Mouse (Mus musculus) gastrocnemius, adult 18-20 months (tissue): Measurements from ENCODE around the gene 4930562C15Rik. TPM values are rescaled to one million over a fixed set of nuclear protein-coding genes. Genes with fewer than 3 reads are reported as not detected.
"Not testable (repeated sequence)": the region's sequence is repeated elsewhere in the genome, so short reads cannot be mapped to it uniquely, and the experiment has no call there.

Source experiments
- DNase-seq: peaks from one replicate; pipeline ENCODE4 v3.0.0; 2021; ENCODE audit warnings: low spot score
- long read RNA-seq, 2 experiments: library from polyadenylated mRNA; stranded (forward); transcript quantifications; one replicate each; pipeline ENCODE4 v2.0.0; 2021
- total RNA-seq, 2 experiments: library from RNA; stranded (reverse); gene quantifications; 2 replicates each; pipeline ENCODE4 v1.2.3; 2021

Gene 4930562C15Rik
- total RNA-seq, result not detected
- long read RNA-seq, experiment 1, result 0 reads
- long read RNA-seq, experiment 2, result 0 reads

DNA sequence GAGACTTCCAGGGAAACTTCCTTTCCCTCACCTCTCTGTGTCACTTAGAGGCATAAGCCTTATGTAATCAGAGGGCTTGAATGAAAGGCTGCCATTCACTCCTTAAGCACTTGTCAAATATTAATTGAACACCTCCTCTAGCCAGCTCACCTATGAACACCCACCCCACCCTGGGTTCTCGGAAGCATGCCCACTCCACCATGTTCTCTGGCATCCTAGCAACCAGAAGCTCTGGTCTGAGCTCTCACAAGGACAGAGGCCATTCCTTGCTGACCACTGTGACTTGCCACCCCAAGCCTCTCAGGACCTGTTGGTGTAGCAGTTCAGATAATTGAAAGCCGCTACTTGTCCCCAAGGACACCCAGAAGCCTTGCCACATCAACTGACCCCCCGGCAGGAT is at the start of gene 4930562C15Rik:
4930562C15Rik (plus strand) TSS at position 226 of the 400 bp plus-strand sequence.
- DNase-seq, result no peak

DNA sequence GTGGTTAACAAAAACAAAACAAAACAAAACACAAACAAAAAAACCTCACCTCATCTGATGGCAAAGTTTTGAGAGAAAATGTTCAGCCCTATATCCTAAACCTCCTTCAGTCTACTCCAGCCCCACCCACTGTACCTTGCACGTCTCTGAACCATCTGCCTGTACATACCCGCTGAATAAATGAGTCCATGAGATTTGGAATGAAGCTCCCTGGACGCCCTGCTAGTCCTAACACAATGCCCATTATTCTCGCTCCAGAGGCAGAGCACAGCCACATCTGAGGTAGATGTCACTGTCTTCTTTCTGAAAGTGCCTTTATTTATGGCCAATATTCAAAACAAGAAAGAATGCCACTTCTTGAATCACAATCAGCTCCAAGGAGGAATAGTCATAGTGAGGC is 49.5 kb upstream of the 4930562C15Rik start:
- no peak for DNase-seq

DNA sequence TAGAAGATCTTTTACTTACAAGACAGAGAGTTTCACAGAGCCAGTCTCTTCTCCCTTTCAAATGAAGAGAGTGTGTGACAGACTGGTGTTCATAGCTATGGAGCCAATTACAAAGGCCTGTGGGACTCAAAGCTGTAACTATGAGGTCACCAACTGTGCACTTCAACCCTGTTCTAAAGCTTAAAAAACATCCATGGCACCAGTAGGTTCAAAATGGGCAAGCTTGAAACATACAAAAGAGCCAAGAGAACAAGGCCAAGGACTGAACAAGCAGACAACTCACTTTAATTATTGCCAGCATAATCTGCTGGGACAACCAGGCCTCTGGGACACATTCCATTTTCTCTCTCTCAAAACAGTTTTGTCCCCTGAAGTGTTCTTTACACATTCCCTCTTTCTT is 47.0 kb upstream of the 4930562C15Rik start:
- DNase-seq, result no peak

DNA sequence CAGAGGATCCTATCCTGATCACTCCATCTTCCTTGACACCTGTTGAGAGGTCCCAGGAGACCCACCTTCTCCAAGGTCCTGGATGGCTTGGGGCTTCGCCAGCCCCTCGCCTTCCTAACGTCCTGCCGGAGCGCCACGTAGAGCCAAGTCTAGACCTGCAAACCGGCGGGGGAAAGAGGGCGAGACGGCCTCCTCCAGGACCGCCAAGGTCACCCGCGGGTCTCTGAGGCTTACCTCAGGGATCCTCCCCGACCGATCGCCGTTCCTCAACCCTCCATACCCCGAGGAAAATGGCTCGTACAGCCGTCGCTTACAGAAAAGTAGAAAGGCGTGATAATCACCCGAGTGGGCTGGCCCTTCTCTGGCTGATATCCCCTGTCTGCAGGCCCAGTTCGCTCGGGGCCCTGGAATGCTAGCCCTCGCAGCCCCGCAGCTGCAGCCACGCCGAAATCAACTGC is 45.9 kb upstream of the 4930562C15Rik start:
- peak; percentile 22 for DNase-seq

DNA sequence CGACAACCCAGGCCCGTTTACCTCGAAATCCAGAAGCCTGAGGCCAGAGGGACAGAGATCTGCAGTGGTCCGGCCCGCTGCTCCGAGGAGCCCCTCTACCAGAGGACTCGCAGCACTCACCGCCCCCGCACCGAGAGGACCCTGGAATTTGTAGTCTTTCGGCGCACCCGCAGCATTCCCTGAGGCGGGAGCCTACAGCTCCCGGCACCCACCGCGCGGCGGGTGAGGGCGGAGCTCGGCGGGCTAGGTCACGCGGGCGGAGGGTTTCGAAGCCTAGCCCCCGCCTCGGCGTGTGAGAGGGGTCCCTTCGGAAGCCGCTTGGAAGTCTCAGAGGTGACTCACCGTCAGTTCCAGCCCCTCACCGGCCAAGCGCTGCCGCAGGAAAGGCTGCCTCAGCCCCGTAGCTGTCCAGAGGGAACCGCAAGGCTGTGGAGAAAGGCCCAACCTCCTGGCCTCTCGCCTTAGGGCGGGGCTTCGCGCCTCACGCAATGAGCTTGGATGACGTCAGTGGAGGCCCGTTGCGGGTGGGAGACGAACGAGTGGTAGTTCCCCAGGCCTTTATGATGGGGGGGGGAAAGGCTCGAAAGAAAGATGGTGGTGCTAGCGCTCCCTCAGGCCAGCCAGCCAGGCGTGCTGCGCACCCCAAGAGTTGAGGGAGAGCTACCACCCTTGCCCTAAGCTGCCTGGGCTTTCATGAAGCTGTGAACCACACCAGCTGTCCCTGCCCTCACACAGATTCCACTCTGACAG is 45.2 kb upstream of the 4930562C15Rik start, which contains the start of gene Cdip1:
Cdip1 (minus strand) TSS at position 483 of the 750 bp plus-strand sequence.
- peak; percentile 95 for DNase-seq

DNA sequence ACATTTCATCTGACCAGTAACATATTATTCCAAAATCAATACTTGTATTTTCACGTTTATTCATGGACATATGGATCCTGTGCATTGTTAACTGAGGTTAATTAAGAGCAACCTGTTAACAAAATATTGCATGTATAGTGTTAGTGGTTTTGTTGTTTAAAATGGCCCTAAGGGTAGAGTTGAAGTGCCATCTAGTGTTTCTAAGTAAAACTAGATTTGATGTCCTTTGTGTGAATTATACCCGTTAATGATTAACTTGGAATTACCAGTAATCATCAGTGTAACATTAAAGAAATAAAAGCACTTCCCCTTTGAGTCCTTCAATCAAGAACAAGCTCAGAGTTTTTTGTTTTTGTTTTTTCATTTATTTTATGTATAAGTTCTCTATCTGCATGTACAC is 43.9 kb upstream of the 4930562C15Rik start:
- DNase-seq, result no peak

DNA sequence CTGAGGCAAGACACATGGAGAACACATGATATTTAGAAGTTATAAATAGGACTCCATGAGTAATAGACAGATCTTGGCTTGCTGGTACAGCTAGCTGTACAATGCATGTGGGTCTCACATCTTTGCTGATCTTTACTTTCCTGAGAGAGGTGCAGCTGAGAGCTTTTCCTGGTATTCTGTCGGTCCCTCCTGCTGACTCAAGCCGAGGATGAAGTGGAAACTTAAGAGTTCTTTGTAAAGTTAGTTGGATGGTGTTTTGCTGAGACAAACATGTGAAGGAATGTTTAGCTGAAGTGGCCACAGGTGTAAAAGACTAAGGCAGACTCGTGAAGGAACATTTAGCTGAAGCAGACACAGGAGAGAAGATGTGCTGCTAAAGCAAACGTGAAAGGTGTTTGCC is 38.6 kb upstream of the 4930562C15Rik start:
- DNase-seq, result no peak

DNA sequence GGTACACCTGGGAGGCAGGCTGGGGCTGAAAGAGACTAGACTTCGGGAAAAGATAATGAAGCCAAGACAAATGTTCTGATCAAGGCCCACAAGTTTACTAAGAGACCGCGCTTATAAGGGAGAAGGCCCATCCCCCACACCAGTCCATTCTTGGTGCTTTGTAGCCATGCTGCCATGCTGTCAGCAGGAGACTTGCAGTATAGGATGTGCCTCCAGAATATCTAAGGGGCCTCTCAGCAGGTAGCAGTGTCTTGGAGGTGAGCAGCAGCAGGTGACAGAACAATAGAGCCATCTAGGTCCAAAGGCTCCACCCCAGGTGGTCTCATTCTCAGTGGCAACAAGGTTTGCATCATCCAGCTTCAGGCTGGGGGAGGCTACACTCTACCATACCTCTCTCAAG is 16.9 kb upstream of the 4930562C15Rik start:
- no peak for DNase-seq

DNA sequence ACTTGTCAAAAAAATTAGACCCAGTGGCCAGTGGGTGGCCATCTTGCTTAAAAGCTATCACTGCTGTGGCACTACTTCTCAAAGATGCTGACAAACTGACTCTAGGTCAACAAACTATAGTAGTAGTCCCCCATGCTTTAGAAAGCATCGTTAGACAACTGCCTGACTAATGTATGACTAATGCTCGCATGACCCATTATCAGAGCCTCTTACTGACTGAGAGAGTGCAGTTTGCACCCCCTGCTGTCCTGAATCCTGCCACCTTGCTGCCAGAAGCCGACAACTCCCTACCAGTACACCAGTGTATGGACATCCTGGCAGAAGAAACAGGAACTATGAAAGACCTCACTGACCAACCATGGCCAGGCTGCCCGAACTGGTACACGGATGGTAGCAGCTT is 10.8 kb upstream of the 4930562C15Rik start:
- DNase-seq, result not testable (repeated sequence)

DNA sequence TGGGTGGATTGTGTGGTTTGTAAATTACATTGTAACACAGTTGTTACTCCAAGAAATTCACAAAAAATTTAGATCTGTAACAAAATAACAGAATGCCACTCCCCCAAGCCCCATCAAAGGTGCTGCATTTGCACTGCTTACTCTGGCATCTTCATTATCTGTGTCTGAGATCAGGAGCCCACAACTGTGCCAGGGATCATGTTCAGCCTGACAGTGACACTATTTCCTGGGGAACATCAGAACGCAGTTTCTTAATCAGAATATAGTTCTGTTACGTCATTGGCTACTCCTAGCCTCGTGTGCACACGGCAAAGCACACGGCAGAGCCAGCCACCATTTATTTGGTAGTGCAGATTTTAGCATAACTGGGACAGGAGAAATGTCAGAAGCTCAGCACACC is 7.6 kb upstream of the 4930562C15Rik start:
- DNase-seq, result no peak

DNA sequence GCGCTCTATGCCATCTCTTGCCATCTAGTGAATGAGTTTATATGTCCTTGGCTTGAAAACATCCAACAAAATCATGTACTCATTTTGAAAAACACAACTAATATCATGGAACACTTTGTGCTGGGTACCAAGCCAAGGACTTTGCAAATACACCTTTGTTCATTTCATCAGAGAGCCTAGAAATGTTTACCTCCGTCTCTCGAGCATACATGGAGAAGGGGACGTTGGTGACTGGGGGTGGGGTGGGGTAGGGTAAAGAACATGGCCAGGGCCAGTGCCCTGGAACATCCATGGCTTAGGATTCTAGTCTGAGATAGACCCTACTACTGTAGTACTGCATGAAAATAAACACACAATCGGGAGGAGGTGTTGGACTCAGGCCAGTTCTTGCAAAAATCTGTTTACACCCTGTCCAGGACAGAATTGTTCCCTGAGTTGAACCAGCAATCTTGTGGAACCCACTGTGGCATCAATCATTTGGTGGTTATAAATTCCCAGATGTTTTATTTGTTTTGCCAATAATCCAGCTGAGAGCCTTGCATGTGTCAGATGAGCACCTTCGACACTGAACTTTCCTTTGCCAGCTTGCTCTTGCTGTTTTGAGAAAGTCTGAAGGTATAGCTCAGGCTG is 5.8 kb upstream of the 4930562C15Rik start:
- no peak for DNase-seq

DNA sequence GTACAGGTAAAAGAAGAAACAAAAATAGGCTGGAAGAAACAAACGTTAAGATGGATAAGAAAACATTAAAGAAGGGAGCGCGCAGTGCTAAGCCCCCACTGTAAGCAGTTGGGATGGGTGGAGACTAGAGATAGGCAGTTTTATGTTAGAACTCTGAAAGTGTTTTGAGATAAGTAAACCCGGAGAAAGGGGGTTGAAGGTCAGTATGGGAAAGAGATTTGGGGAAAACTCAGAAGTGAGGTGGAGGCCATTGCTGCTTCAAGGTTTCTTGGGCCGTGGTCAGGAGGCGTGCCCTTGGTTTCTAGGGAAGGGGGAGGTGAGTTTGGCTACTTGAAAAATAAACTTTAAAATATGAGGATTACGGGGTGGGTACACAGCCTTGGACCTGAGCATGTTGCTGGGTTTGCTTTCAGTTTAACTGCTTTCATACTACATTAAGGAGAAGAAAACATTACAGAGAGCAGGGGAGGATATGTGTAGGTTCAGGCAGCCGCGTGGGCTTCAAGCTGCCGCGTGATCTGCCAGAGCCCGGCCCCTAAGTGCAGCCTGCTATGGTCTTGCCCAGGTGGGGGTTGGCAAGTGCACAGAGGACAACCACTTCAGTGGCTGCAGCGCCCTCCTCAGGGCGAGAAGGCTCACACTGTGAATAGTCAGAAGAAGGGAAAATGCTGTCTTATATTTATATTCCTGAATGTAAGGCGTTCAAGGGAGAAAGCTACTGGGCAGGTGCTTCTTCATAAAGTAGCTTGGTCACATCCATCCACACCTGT is 3.4 kb upstream of the 4930562C15Rik start:
- DNase-seq, result no peak

DNA sequence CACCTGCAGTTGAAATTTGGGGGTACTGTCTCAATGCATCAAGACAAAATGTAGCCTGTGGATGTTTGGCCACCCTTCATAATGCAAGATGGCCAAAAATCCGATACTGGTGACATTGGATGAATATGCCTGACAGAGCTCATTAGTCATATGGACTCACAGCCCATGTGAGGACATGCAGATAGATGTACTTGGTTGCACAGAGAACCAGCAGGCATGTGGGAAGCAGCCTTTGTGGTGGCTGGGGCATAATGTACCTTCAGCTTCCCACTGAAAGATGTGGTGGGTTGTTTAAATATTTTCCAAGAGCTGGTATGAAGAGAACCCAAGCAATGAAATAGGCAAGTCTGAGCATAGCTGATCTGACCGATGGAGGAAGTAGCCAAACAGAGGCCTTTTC is 1.4 kb upstream of the 4930562C15Rik start:
- no peak for DNase-seq

DNA sequence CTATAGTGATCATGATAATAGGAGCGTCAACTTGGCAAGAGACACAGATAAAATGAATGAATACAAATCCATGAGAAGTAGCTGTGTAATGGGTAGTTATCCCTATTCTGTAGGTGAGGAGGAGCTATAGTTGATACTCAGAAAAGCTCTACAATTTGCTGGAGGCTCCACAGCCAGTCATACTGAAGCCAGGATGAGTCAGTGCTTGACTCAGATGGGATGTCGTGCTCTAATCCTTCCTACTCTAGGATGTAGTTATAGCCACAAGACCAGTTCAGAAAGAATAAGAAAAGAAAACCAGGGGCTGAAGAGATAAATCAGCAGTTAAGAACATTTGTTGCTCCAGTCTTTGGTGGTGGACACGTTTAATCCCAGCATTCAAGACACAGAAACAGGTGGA is 2.4 kb downstream of the 4930562C15Rik start:
- DNase-seq, result no peak

DNA sequence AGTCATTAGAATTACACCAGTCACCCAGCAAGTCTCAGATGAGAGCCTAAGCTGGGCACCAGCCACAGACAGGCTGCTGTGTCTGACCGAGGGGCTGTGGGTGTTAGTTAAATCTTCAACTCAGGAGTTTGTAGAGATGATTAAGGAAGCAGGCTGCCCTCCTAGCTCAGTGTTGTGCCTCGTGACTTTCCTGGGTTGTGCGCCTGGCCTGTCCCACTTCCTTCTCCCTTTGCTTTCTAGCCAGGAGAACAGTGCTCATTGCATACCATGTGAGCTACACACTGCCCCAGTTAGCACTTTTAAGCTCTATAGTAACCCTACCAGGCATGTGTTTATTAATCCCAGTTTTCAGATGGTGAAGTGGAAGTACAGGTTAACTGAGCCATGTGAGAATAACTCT is 4.3 kb downstream of the 4930562C15Rik start:
- no peak for DNase-seq

DNA sequence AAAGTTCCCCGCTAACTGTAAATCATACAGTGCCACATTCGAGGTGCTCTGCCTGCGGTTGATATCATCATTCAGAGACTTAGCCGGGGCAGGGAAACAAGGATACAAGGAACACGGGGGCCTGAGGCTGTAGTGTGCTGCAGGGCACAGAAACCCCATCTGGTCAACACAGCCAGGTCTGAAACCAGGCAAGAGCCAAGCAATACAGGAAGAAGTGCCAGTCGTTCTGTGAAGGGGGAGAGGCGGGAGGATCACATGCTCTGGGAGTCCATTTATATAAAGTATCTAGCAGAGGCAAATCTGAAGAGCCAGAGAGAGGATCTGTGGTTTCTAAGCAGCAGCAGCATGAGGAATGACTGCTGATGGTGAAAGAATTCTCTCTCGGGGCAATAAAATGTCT is 5.0 kb downstream of the 4930562C15Rik start:
- peak; percentile 47 for DNase-seq

DNA sequence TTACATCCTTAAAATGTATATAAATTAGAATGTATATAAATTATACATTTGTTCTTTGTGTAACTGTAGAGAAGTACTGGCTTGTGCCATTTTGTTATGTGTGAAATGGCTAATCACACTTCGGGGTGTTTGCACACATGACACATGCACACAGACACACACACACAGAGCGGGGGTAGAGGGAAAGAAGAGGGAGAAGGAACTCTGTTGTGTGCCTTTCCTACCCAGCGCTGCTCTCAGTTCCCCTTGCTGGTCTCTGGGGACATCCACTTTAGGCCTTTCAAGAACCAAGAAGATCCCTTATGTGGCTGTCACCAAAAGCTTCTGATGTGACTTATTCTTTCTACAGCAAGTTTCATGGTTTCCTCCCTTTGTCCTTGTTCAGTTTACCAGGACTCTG is 11.8 kb downstream of the 4930562C15Rik start:
- no peak for DNase-seq

DNA sequence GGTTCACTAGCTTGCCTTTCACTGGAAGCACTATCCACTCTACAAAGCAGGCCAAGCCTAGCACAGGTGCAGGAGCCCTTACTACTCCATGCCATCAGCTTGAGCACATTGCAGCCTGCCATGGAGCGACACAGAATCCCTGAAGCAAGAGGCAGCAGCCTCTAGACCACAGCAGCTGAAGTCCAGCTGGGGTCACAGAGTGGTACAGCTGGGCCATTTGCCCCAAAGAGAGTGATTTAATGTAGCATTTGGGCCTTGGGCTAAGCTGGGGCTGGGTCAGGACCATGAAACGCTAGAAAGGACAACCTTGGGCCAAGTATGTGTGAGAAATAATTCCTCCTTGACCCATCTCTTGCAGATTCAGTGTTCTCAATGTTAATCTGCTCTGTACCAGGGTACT is 12.9 kb downstream of the 4930562C15Rik start:
- no peak for DNase-seq

DNA sequence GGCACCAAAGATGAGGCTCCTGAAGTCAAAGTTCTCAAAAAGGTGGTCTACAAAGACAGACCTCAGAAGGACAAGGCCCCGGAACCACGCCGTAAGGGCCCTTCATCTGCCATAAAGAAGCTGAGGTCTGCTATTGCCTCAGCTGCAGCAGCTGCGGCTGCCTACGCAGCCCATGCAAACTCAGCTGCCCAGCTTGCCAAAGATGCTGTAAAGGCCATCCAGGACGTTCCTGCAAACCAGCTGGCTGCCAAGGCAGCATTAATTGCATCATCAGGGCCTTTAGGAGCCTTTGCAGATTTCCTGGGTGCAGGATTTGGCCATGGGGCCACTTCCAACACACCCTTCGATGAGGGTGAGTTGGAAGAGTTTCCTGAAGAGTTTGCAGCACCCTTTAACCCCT is 15.1 kb downstream of the 4930562C15Rik start:
- DNase-seq, result peak; percentile 50

DNA sequence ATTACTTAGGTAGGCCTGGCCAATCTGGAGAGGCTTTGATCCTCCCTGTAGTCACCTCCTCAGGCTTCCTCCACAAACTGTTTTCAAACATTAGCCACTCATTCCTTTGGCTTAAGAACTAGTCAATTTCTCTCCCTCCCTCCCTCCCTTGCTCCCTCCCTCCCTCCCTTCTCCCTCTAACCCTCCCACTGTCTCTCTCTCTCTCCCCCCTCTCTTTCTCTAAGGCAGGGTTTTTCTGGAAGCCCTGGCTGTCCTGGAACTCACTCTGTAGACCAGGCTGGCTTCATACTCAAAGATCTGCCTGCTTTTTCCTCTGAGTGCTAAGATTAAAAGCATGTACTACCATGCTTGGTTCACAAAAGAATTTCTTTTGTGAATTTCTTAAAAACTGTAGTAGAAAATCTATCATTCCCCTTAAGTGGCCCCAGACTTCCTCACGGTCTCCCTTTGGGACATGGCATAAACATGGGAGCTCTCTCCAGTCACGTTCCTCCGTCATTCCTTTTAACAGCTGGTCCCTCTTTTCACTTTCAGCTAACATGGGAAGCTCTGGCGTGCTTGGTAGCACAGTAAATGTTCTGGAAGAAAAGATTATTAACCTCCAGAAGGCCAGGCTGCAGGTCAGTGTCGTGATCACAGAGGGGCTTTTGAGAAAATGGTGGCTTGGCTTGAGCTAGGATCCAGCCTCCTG is 15.9 kb downstream of the 4930562C15Rik start:
- no peak for DNase-seq

DNA sequence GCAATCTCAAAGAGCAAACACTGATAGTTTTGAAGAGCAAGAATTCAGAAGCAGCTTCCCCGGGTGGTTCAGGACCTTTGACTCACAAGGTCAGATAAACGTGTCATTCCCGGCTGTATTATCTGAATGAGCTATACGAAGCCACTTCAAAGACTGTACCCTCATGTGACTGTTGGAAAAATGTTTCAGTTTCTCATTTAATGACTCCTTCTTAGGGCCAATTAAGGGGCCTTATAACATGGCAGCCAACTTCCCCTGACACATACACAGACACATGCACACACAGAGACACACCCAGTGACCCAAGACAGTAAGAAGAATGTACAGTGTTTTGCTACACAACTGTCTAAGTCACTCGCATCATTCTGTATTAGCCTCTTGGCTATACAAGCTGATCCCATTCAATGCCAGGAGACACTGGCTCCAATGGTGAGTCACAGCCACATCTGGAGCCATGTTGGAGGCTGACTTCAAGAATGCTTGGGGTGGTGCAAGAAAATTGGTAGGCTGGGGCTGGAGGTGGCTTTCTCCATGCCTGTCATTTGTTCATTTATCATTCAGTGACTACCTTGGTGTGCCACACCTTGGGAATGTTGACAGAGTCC is 19.9 kb downstream of the 4930562C15Rik start:
- DNase-seq, result no peak
